Mouse (Mus musculus) small intestine, adult 2 months (tissue): ENCODE results near the gene Cab39. TPM values are rescaled to one million over a fixed set of nuclear protein-coding genes. Genes with fewer than 3 reads are reported as not detected.

Experiments used
- H3K27ac ChIP-seq: fragments of 200-500 bp; 2 replicates; pipeline ENCODE4 v1.5.1; 2012; ENCODE audit warnings: low read depth, low read length, control low read depth, inconsistent platforms; ENCODE audit not compliant: insufficient read depth
- H3K27me3 ChIP-seq: fragments of 200-500 bp; 2 replicates; pipeline ENCODE4 v1.6.1; 2012; ENCODE audit warnings: mild to moderate bottlenecking, moderate library complexity, low read length, inconsistent platforms; ENCODE audit not compliant: control insufficient read depth, insufficient read depth
- H3K36me3 ChIP-seq: fragments of 200-500 bp; 2 replicates; pipeline ENCODE4 v1.6.1; 2012; ENCODE audit warnings: mild to moderate bottlenecking, low read length, control low read depth, inconsistent platforms; ENCODE audit not compliant: control insufficient read depth, insufficient read depth
- H3K4me1 ChIP-seq: fragments of 200-500 bp; 2 replicates; pipeline ENCODE4 v1.6.1; 2012; ENCODE audit warnings: low read length, inconsistent platforms, mixed read lengths; ENCODE audit not compliant: control insufficient read depth, insufficient read depth, insufficient read length
- H3K4me3 ChIP-seq: fragments of 200-500 bp; 2 replicates; pipeline ENCODE4 v1.5.1; 2012; ENCODE audit warnings: low read depth, mild to moderate bottlenecking, control low read depth, inconsistent platforms, low read length, moderate library complexity
- CTCF ChIP-seq: fragments of 200-500 bp; IDR thresholded peaks from 2 replicates; pipeline ENCODE4 v1.5.1; 2012; ENCODE audit warnings: low read depth, mild to moderate bottlenecking, control low read depth, inconsistent platforms, low read length, moderate library complexity, mixed read lengths; ENCODE audit not compliant: insufficient replicate concordance, insufficient read length; ENCODE audit errors: extremely low read depth
- POLR2A ChIP-seq: fragments of 200-500 bp; IDR thresholded peaks from 2 replicates; pipeline ENCODE4 v1.6.1; 2012; ENCODE audit warnings: low read depth, mild to moderate bottlenecking, control low read depth, inconsistent platforms, low read length, moderate library complexity
- WGBS: fragments of 180-500 bp; shearing (Covaris S2); methylation state at CpG from one replicate; pipeline ENCODE4 v1.1.7; 2018; 5-methylcytosine and 5-hydroxymethylcytosine counted together
- polyA plus RNA-seq: library from polyadenylated mRNA; depleted of rRNA; stranded (reverse); fragments of >200 nt; gene quantifications from 2 replicates; pipeline ENCODE4 v1.2.3, GENCODE M21; 2012

Gene Cab39
- polyA plus RNA-seq, 1 experiment: 67.0 TPM

GRCm38 (mm10) chr1:85829016-85829415 lies 35.8 kb downstream of the Cab39 start:
- Histone ChIP-seq H3K4me3 (no peak overlapping the region), H3K27ac (no peak overlapping the region), H3K4me1 (peaks cover 5% of the 10 kb centered on the region; the same call in 1 of the 2 replicates), H3K27me3 (no peaks in the 10 kb centered on the region), H3K36me3 (peaks cover 22% of the 10 kb centered on the region)
- TF ChIP-seq CTCF: no peak
- TF ChIP-seq POLR2A: no peak
- WGBS: 87% methylated on average over 1 of the region's 1 CpGs

DNA sequence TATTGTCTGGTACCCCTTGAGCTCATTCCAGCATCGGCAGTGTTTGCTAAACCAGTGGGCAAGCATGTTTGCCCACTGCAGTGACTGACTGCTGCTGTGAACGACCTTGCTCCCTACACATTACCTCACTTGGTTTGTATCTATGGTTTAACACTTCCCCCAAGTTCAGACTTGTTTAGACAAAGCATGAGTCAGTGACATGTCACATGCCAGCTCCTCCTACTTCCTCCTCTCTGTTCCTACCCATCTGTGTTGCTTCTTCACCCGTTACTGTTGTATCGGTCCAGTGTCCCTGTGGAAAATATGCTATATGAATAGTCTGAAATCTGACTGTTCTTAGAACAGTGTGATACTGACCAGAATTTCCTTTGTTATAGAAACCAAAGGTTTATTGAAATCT lies 44.8 kb downstream of the Cab39 start:
- 46% methylated on average over 4 of the region's 4 CpGs for WGBS
- H3K27ac ChIP-seq: no peak overlapping the region
- no peak for TF ChIP-seq CTCF
- H3K36me3 ChIP-seq: peaks cover 30% of the 10 kb centered on the region
- peaks cover 5% of the 10 kb centered on the region for H3K4me1 ChIP-seq
- H3K4me3 ChIP-seq: no peak overlapping the region
- no peaks in the 10 kb centered on the region for H3K27me3 ChIP-seq

GRCm38 (mm10) chr1:85839356-85839755 lies 46.1 kb downstream of the Cab39 start:
- Histone ChIP-seq H3K36me3 (peaks cover 37% of the 10 kb centered on the region), H3K4me1 (peaks cover 5% of the 10 kb centered on the region), H3K4me3 (no peak overlapping the region), H3K27ac (no peak overlapping the region), H3K27me3 (no peaks in the 10 kb centered on the region)
- TF ChIP-seq CTCF (no peak), POLR2A (no peak)
- 68% methylated on average over 3 of the region's 3 CpGs for WGBS

DNA sequence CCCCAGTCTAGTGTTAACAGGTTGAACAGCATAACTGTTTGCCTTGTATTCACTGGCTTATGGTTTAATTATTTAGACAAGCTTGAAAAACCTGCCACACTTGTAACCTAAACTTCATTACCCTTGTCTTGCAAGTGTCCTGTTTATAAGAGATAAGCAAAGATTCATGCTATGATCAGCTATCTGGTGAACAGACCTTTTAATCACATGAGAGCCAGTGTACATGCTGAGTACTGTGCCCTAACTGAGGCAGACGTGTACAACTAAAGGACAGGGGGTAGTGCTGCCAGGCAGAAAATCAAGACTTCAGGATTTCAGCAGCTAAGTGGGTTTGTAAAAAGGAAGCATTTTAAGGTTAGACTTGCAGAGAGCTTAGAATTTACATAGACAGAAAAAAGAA lies 46.5 kb downstream of the Cab39 start:
- WGBS: 86% methylated on average over 1 of the region's 1 CpGs
- Histone ChIP-seq H3K4me1 (peaks cover 5% of the 10 kb centered on the region), H3K27ac (no peak overlapping the region), H3K4me3 (no peak overlapping the region), H3K27me3 (no peaks in the 10 kb centered on the region), H3K36me3 (peaks cover 38% of the 10 kb centered on the region)
- TF ChIP-seq CTCF (no peak), POLR2A (no peak)

DNA sequence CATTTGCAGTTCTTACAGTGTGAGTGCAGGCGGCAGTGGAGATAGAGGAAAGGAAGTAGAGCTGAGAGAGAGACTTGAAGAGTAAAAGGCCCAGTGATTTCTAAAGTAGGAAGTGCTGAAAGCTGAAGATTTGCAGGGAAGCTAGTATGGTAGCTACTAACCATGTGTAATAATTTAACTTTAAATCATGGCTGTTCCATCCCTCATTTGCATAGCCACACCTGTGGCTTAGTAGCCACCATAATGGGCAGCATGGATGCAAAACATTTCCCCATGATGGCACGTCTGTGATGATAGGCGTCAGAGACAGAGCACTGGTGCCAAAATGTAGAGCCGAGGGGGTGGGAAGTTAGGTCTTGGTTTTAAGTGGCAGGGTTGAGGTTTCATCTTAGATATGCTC lies 47.2 kb downstream of the Cab39 start:
- Histone ChIP-seq H3K27me3 (no peaks in the 10 kb centered on the region), H3K4me3 (no peak overlapping the region), H3K27ac (no peak overlapping the region; the same call in 1 of the 2 replicates), H3K36me3 (peaks cover 40% of the 10 kb centered on the region), H3K4me1 (peaks cover 5% of the 10 kb centered on the region)
- TF ChIP-seq POLR2A: no peak
- 76% methylated on average over 4 of the region's 4 CpGs for WGBS

GRCm38 (mm10) chr1:85842251-85842650 lies 49.0 kb downstream of the Cab39 start:
- Histone ChIP-seq H3K4me1 (peaks cover 5% of the 10 kb centered on the region), H3K4me3 (no peak overlapping the region), H3K36me3 (peaks cover 47% of the 10 kb centered on the region), H3K27me3 (no peaks in the 10 kb centered on the region), H3K27ac (no peak overlapping the region)
- TF ChIP-seq CTCF (no peak), POLR2A (no peak)

DNA sequence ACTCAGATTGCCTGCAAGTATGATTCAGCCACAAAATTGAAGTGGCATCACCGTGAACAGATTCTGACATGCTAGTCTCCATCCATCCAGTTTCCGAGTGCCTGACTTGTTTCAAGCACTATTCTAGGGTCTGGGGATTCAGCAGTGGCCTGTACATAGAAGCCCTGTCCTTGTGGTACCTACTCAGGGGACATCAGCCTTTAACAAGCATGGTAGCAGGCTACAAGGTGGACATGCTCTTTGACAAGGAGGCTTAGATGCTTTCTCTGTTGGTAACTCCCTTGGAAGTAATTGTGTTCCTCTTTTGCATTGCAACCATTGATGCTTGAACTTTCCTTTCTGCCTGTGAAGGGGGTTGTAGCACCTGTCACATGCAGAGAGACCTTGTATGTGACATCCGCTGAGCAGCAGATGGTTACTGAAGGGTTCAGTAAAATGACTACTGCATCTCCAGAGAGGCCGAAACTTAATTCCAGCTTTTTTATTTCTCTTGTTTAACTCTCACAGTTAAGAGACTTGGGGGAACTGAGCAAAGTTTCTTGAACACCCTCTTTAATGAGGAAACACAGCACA lies 50.1 kb downstream of the Cab39 start:
- H3K27ac ChIP-seq: no peak overlapping the region
- H3K4me3 ChIP-seq: no peak overlapping the region
- TF ChIP-seq CTCF (no peak), POLR2A (no peak)
- 96% methylated on average over 4 of the region's 4 CpGs for WGBS
- no peaks in the 10 kb centered on the region for H3K27me3 ChIP-seq
- H3K36me3 ChIP-seq: peaks cover 49% of the 10 kb centered on the region
- H3K4me1 ChIP-seq: peaks cover 2% of the 10 kb centered on the region; the same call in 1 of the 2 replicates

GRCm38 (mm10) chr1:85844981-85845380 lies 51.7 kb downstream of the Cab39 start:
- Histone ChIP-seq H3K27ac (no peak overlapping the region), H3K4me3 (no peak overlapping the region), H3K36me3 (peaks cover 56% of the 10 kb centered on the region), H3K4me1 (no peaks in the 10 kb centered on the region), H3K27me3 (no peaks in the 10 kb centered on the region)
- WGBS: 90% methylated on average over 6 of the region's 6 CpGs
- TF ChIP-seq POLR2A (no peak), CTCF (no peak)
